Mouse (Mus musculus): ENCODE data around the gene Ski.

Gene Ski

GRCm38 (mm10) chr4:155214188-155214587 is 8.2 kb downstream of the Ski start:
- no peak for DNase-seq (ENCODE audit: low read depth, low spot score)

GRCm38 (mm10) chr4:155213752-155214054 is 8.7 kb downstream of the Ski start:
- DNase-seq (ENCODE audit: low read depth, low spot score), result no peak

DNA sequence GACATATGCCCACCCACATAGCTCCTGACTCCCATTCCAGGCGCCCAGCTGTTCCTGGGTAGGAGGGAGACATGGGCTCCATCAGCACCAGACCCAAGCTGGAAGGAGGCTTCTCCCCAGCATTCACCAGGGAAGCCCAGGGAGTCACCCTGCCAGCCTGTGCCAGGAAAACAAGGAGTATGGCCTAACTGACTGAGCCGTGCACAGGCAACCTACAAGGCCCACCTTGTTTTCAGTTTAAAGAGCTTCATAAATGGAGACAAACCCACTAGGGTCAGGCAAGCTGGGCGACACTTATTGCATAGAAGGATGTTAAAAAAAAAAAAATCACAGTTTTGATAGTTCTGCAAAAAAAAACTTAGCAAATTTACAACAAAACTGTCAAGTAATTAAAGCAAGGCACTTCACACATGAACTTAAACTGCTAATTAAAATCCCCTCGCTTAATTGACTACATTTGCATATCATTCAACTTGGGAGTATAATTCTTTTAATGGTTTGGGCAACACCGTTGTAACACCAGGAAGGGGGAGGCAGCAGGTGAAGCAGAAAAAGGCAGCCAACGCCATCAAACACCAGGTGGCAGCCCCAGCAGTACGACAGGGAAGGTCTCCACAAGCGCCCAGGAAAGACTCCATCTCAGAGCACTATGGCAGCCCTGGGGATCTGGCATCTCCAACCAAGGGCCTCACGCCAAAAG is 9.2 kb downstream of the Ski start:
- DNase-seq (ENCODE audit: low read depth, low spot score), result peak; percentile 73

DNA sequence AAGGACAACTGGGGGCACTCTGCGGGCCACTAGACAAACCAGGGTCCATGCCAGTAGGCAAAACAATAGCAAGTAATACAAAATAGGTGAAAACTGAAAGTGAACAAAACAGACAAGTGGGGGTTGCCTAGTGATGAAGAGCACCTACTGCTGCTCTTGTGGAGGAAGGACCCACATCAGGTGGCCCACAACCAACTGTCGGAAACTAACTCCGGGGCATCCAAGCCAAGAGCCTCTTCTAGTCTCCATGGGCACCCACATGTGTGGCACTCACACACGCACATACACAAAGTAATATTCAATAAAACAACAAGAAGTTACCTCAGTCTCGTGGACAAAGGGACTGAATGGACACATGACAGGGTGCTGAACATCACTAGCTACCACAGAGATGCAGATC is 12.9 kb downstream of the Ski start:
- DNase-seq (ENCODE audit: low read depth, low spot score), result no peak

- no peak for DNase-seq (ENCODE audit: low read depth, low spot score)
Observed at GRCm38 (mm10) chr4:155209079-155209478, 13.3 kb downstream of the Ski start.

GRCm38 (mm10) chr4:155208613-155209012 is 13.8 kb downstream of the Ski start:
- DNase-seq (ENCODE audit: low read depth, low spot score), result peak; percentile 59

- no peak for DNase-seq (ENCODE audit: low read depth, low spot score)
Observed at GRCm38 (mm10) chr4:155207841-155208240, 14.6 kb downstream of the Ski start.

DNA sequence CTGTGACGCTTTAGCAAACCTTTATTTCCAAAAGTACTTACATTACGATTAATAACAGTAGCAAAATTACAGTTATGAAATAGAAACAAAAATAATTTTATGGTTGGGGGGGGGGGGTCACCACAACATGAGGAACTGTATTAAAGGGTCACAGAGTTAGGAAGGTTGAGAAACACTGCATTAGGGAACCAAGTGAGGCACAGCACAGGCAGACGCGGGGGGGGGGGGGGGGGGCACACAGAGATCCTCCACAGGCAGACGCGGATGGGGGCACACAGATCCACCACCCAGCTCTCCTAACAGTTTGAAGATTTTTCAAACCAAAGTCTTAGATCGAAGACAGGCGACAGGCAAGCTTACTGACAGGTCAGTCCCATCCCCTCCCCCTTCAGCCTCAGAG is 15.9 kb downstream of the Ski start:
- no peak for DNase-seq (ENCODE audit: low read depth, low spot score)

DNA sequence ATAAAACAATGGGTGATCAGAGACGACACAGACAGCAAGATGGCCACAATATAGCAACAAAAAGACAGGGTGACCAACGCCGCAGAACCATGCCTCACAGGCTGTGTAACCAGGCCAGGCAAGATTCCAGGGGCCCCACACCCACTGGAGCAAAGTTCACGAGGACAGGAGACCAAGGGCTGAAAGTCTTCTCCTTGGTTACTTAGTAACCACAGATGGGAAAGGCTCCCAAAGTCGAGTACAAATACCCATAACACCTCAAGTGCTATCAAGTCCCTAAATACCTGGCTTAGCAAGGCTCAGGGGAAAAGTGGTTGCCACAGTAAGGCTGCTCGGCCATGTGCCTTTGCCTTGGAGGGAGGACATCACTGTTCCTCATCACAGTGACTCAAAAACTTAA is 16.5 kb downstream of the Ski start:
- no peak for DNase-seq (ENCODE audit: low read depth, low spot score)

DNA sequence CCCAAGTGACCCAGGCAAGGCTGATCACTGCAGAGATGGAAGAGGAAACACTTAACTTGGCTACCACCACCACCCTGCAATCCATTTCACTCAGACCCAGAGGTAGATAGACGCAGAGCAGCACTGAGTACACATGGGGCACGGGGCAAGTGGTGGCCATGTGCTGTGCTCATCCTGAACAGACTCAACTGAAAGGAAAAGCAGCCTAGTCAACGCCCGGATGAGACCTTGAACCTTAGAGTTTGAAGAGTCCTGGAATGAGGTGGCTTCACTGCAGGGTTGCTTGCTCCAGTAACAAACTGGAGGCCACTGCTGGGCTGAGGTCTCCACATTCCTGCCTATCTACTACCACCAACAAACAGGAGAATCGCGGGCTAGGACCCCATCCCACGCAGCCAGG is 20.6 kb downstream of the Ski start:
- no peak for DNase-seq (ENCODE audit: low read depth, low spot score)

GRCm38 (mm10) chr4:155200861-155201390 is 21.5 kb downstream of the Ski start:
- no peak for DNase-seq (ENCODE audit: low read depth, low spot score)

- peak; percentile 82 for DNase-seq (ENCODE audit: low read depth, low spot score)
Observed at GRCm38 (mm10) chr4:155197726-155198125, 24.7 kb downstream of the Ski start.

- no peak for DNase-seq (ENCODE audit: low read depth, low spot score)
Observed at GRCm38 (mm10) chr4:155195204-155195603, 27.2 kb downstream of the Ski start.

DNA sequence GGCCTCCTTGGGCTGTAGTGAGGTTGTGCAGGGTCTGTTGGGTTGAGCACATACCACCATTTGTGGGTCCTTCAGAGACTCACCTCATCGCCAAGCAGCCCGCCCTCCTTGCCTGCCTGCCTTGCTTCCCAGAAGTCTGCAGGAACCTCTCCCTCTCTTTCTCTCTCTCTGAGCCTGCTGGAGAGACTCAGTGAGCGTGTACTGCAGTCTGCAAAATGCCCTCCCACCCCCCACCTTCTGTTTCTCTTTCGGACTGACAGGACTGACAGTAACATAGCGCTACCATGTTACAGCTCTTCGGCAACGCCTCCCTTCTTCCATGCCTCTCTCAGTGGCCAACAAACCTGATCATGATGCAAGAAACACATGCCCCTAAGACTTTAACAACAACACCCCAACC is 32.1 kb downstream of the Ski start:
- peak; percentile 59 for DNase-seq (ENCODE audit: low read depth, low spot score)

GRCm38 (mm10) chr4:155189711-155190139 is 32.7 kb downstream of the Ski start:
- DNase-seq (ENCODE audit: low read depth, low spot score), result no peak

DNA sequence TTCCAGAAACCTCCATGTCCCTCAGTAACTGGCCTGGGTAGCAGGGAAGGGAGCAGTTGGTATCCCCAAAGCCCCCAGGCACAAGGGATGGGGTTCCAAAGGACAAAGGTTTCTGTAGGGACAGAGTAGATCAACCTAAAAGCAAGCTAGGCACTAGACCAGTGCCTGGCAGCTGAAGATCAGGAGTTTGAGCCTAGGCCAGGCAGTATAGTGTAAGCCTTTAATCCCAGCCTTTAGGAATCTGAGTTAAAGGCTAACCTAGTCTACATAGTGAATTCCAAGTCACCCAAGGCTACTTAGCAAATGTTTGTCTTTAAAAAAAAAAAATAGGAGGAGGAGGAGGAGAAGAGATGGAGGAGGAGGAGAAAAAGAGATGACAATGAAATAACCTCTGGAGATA is 33.6 kb downstream of the Ski start:
- no peak for DNase-seq (ENCODE audit: low read depth, low spot score)

- no peak for DNase-seq (ENCODE audit: low read depth, low spot score)
Observed at GRCm38 (mm10) chr4:155188341-155188740, 34.1 kb downstream of the Ski start.

- no peak for DNase-seq (ENCODE audit: low read depth, low spot score)
Observed at GRCm38 (mm10) chr4:155187192-155187674, 35.2 kb downstream of the Ski start.

- no peak for DNase-seq (ENCODE audit: low read depth, low spot score)
Observed at GRCm38 (mm10) chr4:155185845-155186244, 36.5 kb downstream of the Ski start.

DNA sequence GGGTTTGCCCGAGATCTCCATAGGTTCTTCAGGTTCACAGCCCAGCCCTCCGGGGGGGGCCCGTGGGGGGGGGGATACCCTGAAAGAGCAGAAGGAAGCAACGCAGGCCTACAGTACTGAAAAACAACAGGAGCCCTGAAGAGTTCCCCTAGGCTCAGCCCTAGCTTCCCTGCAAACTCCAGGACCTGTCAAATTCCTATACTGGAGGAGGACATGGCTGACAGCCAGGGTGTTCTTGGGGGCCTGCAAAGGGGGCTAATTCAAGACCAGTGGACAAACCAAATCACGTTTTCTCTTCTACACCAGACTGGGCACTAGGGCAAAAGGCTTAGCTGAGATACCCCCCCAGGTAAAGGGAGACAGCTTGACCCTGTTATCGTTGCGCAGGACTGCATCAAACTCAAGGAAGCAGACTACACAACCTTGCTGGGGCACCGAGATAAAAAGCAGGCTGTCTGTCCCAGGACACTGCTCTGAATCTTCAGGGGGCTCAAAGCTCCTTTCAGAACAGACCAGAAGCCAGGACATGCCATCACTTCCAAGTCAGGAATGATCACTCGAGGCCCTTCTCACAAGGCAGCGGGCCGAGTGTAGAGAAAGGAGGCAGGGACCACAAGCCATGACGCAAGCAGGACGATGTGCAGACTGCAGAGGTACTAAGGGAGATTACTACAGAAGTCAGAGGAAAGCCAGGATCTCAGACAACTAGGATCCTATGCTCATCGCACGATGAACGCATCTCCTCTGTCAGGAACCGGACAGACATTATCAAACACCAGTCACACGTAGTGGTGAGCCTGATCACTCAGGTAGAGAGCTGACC is 37.9 kb downstream of the Ski start:
- DNase-seq (ENCODE audit: low read depth, low spot score), result no peak

DNA sequence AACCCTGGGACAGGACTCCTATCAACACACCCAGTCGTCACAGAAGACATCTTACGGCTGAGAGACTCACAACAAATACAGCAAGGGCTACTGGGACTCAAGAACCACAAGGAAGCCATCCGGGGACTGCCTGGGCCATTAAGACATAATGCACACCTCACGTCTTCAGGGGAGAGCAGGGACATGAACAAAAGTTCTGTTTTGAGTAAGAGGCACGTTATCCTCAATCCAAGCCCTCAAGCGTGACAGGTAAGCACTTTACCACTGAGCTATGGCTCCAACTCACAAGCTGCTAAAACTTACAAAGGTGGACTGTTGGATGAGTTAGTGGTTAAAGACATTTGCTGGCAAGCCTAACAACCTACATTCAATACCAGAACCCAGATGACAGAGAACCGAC is 39.2 kb downstream of the Ski start:
- DNase-seq (ENCODE audit: low read depth, low spot score), result no peak

- DNase-seq (ENCODE audit: low read depth, low spot score), result no peak
Observed at GRCm38 (mm10) chr4:155178981-155179512, 43.3 kb downstream of the Ski start.

DNA sequence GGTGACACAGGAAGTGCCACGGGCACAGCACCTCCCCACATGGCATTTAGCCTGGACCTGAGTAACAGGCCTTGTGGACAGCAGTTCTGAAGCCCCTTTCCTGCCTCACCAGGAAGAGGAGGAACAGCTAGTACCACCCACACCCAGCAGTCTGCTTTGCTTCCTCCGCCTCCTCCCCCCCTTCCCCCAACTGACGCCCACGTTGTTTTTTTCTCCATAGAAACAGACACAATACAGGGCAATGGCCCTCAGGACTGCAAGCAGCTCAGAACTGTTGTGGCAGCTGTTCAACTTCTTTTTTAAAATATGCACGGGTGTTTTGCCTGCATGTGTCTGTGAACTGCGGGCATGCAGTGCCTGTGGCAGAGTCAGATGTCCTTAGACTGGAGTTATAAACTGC is 44.1 kb downstream of the Ski start:
- peak; percentile 72 for DNase-seq (ENCODE audit: low read depth, low spot score)
